Mouse (Mus musculus) hematopoietic stem cell, adult 5-6 weeks (primary cell): ENCODE measurements around the gene Sap30bp. TPM values are rescaled to one million over a fixed set of nuclear protein-coding genes. Genes with fewer than 3 reads are reported as not detected.
A peak's percentile ranks its signal among the peaks of the same experiment; 100 is the strongest.

Experiments
- ATAC-seq, 2 experiments: fragments of 125-278 bp in 1 of 2; replicated peaks in 1 of 2; 2 replicates each; pipeline ENCODE4 v1.8.0; 2016 to 2017; ENCODE audit warnings: inconsistent platforms in 2 of 2, mild to moderate bottlenecking in 2 of 2, moderate number of reproducible peaks in 2 of 2, low read depth in 1 of 2, moderate TSS enrichment in 1 of 2; ENCODE audit not compliant: low FRiP score in 2 of 2, poor library complexity in 2 of 2, severe bottlenecking in 2 of 2, insufficient read depth in 1 of 2, low TSS enrichment in 1 of 2
- total RNA-seq: library from RNA; stranded (forward); fragments of 172-1452, 232-1000 nt; gene quantifications from 2 replicates; pipeline ENCODE4 v1.2.3, GENCODE M21; 2017

Gene Sap30bp
- total RNA-seq, 1 experiment from 2014 or later, result 170 TPM

DNA sequence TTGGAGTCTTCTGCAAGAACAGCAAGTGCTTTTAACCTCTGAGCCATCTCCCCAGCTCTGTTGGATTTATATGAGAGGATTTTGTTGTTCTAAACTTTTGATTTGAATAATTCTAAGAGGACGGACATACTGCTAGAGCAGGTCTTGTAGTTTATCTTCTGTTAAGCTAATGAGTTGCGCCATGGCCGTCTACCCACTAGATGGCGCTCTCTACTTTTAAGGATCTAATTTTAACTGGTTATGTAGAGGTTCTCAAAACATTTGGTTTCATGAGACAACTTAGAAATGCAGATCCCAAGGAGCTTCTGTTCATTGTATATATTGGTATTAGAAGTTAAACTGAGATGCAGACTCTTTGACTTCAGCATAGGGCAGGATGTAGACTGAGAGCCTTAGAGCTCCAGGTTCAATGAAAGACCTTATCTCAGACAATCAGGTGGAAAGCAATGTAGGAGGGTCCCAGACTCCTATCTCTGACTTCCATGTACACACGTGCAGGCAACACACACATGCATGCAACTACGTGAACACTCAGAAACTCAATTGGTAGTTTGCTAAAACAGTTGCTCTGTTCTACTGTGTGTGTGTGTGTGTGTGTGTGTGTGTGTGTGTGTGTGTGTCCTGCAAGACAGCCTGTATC lies 6.7 kb downstream of the Sap30bp start:
- ATAC-seq, result peak; percentile 53 to 84; a peak in 3 of 4 replicates

DNA sequence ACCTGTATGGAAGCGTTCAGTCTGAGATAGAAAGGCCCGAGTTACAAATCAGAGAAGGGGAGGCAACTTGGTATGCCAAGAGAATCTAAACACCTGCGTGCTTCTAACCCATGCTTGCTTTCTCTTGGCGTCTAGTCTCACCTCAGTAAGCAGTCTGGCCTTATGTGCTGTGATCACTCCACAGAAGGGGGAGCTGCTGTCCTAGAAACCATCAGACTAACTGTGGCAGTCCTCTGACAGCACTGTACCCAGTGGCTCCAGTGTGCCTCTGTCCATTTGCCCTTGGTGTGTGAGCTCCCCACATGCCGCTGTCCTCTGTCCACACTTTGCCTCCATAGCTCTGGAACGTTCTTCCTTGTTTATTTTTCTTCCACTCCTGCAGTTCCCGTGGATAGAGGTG lies 8.9 kb downstream of the Sap30bp start:
- ATAC-seq, result no peak

DNA sequence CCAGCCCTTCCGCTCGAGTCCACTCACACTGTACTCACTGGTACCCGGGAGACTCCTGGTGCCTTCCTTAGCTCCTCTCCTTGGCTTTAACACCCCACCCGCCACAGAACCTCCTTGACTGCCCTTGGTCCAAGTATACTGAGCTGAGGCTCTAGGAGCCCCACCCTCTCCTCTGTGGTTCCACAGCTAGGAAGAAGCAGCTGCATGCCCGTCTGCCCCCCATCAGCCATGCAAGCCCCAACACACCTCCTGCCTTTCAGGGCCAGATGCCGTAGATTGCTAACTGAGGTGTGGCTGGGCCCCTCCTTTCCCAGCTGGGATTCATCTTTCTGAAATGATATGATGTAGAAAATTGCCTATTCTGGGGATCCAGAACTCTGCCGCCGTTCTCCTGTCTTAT lies 12.2 kb downstream of the Sap30bp start:
- ATAC-seq, result no peak

DNA sequence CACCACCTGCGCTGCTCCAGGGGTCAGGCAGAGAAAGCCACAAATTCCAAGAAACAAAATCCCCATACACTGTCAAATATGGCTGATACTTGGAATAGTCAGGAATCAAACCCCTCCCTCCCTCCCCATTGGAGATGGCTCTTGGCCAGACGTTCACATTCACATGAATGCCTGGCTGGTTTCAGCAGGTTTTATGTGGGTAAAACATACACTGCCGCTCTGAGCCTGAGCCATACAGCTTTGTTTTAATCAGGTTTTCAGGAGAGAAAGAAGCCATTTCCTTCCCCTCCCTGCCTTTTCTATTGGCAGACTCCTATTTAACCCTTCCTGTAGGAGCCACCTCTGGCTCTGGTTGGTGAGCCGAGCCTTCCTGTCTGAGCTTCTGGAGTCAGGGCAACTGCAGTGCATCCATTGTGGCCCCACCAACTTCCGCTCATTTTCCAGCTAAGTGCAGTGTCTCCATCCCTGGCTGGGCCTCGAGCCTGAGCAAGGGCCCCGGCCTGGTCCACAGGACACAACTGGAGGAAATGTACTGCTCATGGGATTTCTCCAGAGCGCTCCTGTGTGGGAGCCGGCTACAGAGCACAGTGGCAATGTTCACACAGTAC lies 13.2 kb downstream of the Sap30bp start:
- ATAC-seq, result no peak

DNA sequence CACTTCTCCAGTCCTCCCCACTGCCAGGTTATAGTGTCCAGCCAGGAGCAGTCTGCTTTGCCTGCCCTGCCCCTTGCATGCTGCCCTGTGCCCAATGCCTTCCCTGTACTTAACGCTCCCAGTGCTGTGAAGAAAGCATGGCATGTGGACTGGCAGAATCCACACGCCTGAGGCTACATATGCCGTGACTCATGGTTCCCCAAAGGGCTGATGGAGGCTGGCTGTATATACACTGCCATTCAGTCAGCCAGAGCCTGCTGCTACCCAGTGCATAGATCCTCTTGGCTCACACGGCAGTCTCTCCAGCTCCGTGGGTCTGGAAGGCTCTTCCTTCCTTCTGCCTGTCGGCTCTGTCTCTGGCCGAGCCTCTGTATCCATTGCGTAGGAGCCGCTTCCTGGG lies 15.2 kb downstream of the Sap30bp start:
- no peak for ATAC-seq

DNA sequence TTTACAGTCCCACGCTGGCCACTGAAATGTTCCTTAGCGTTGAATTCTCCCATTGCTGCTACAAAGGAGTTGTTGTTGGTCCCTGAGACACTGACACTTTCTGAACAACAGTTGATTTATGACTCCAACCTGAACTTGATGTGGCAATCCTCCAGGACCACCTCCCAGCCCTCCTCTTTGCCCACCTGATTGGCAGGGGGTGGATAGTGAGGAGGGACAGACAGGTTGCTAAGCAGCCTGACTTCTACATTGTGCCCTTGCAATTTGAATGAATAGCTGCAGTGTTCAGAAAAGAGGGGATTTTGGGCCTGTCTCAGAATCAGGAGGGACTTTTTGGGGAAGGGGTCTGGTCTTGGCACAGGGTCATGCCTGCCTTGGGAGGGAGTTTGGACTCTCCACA lies 17.6 kb downstream of the Sap30bp start:
- ATAC-seq, result no peak

DNA sequence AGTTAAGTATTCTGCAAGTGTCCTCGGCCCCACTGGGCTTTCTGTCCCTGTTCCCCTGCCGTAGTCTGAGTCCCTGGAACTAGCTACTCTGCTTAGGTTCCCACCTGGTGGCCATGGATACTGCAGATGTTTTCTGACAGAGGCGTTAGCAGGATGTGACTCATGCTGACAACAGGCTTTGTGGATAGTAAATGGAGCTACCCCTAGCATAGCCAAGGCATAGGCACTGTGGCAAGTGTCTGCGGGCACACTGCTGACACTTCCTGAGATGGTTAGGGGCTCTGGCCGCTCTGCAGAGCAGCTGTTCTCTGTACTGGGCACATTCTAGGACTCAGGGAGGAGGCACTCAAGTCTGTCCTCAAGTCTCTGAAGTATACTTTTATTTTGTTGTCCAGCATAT lies 21.6 kb downstream of the Sap30bp start:
- no peak for ATAC-seq

DNA sequence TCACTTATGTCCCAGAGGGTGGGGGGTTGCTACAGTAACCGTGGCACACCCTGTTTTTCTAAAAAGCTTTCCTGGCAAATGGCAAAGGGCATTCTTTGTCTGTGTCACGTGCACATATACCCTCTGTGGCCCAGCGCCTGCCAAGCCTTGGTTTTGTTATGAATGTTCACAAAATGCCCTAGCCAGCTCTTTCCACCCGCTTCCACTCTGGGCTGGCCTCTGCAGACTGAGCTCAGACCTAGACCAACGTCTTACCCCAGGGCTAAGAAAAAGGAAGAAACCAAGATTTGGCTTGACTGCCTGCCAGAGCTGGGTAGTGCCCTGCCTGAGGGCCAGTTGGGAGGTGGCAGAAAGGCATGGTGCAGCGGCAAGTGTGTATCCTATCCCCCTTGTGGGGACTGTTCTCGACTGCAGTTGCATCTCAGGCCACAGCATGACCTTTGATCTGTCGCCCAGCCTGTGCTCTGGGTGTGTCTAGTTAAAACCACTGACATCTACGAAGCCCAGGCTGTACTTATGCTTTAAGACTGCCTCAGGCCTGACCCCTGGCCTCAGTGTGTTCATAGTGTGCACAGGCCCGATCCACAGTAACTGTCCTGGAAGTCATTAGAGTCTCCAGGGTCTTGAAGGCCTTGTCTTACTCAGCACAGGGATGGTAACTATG lies 22.2 kb downstream of the Sap30bp start:
- ATAC-seq, result peak in 1 of 2 experiments; percentile 39; a peak in 1 of 4 replicates

DNA sequence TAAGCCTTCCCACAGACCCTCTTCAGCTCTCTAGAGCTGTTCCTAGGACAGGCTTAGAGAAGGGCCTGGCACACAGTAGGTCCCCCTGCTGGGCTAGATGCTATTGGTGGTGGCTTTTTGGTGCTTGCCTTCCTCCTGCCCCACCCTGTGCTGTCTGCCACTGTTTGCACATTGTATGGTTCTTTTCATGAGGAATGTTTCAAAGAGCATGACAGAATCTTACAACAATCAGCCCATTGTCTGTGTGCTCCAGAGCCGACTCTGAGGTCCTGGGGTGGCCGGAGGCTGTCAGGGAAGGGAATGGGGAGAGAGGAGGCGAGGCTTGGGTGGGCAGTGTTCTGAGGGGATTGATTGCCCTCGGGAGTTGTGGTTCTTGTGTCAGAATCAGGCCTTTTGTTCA lies 23.4 kb downstream of the Sap30bp start:
- no peak for ATAC-seq

DNA sequence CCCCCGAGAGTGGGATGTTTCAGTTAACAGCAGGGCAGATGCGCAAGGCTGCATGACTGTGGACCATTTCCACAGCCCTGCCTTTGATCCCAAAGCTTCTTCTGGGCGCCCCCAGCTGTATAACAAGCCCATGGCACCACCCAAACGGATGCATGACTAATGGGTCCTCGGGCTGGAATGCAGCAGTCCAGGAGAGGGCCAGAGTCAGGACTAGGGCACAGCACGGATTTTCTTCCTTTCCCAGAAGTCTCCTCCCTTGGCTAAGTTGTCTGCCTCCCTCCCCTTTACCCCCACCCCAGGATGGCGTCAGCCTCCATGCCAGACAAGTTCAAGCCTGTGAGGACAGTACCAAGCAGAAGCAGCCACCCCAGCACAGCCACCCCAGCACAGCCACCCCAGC lies 24.9 kb downstream of the Sap30bp start:
- no peak for ATAC-seq

DNA sequence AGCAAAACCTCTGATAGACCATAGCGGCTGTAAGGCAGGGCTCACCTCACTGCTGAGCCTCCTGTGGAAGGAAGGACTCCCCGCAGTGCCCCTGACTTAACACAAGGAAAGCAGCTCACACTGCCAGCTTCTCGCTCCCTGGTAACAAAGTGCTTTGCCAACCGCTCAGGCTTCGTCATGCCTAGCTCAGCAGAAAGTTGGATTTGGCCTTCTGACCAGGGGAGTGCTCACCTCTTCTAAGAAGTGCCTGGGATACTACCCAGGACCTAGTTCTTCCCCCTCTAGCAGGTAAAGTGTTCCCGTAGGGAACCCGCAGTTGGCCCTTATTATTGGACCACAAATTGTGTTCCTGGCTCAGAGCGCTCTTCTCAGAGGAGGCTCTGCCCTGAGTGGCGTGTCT lies 25.9 kb downstream of the Sap30bp start:
- ATAC-seq, result no peak

DNA sequence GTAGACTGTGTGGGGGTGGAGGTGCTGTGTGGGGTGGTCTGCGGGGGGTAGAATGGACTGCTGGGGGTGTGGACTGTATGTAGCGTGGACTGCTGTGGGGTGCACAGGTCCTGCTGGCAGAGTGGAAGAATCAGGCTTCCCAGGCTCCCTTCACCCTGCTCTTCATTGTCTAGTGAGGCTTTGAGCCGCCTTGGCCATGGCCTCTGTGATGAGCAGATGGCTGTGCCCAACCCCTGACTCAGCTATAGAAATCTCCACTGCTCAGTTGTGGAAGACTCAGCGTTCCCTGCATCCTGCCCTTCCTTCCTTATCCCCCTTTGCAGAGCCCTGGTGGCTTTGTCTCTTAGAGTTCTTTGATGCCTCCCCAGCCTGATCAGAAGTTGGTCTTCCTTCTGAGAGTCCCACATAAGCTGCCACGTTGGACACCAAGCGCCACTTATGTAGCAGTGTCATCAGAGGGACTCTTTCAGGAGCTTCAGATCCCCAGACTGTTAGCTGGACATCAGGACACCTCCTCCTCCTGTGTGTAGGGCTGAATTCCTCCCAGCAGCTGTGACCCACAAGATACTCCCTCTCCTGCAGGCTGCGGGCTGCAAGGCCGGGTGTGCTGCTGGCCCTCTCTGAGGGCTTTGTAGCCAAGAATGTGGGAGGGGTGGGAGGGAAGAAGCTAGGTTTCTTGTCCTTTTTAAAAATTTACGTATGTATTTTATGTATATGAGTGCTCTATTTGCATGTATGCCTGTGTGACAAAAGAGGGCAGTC lies 29.8 kb downstream of the Sap30bp start:
- ATAC-seq, result no peak

DNA sequence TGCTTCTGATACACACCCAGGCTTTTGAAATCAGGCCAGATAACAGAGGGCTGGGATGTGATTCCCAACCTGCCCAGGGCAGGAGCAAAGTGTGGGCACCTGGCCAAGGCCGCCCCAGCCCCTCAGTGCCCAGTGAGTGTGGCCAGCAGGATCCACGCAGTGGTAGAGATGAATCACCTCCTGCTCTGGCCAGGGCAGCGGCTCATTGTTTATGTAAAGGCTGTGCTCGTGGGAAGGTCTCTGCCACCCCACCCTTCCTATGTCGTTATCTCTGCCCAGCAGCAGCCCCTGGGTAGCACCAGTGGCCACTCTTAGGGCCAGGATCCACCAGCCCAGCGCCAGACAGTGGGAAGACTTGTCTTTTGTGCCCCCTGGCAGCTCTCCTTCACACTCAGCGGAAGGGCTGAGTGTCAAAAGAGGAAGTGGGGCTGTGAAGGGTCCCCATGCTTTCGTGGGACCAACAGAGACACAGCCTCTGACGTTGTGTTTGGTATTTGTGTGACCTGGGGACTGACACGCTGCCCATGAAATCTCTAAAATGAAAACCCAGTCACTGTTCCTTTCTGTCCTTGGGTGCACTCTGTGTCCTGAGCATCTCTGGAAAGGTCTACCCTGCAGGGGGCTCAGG lies 32.0 kb downstream of the Sap30bp start:
- ATAC-seq, result peak; percentile 46 to 54

DNA sequence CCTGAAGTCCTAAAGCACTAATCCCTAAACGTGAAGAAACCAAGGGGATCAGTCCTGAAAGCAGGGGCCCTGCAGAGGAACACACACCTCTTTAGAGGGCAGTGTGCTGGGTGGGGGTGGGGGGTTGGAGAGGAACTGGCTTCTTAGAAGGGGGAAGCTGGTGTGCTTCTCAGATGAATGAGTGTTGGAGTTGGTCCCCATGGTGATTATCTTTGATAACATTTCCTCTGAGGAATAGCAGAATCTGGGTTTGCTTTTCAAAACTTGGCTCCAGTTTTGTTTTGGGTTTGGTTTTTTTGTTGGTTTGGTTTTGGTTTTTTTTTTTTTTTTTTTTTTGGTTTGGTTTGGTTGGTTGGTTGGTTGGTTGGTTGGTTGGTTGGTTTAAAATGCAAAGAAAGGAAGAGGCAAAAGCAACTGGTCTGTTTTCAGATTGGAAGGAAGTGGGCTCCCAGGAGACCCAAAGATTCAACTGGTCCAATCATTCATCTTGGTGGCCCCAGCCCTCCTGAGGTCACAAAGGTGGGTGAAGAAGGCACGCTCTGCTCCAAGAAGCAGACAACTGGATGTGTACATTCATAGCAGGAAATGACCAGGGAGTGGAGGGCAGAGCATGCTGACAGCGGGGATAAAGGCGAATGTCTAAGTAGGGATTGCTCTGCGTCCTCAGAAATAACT lies 35.8 kb downstream of the Sap30bp start:
- ATAC-seq, result peak; percentile 65 to 85

DNA sequence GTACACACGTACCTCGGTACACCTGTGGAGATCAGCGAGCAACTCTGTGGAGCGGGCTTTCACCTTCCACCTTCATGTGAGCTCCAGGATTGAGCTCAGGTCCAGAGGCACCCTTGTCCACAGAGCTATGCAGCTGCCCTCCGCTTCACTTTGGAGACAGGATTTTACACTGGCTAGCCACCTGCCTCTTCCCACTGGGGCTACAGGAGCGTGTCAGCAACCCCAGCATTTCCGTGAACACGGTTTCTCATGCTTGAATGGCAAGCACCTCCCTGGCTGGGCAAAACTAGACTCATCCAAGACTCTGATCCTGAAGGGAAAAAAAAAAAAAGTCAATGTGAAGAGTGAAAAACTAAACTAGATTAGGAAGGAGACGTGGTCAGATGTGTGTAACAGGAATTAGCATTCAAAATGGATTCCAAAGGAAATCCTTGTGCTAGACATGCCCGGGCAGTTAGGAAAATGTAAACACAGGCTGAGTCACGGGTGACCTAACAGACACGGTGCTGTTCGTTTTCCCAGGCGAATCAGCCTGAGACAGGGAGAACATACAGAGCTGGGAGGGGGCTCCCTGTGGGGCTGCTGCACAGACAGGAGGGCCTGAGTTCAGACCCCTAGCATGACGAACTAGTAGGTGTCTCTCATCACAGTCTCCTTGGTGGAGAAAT lies 37.1 kb downstream of the Sap30bp start:
- no peak for ATAC-seq

DNA sequence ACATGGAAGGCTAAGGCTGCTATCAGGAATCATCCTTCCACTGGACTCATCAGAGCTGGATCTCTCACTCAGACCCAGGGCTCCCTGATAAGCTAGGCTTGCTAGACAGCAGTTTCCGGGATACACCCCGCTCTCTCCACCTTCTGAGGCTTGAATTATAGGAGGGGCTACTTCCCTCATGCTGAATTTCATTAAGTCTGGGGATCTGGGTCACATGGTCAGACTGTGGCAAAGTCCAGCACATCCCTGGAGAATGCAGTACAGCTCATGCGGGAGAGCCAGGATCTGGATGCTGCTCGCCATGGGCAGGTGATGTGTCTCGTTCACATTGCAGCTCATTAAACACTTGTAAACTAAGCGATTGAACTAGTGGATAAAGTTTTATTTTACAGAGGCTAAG lies 37.9 kb downstream of the Sap30bp start:
- ATAC-seq, result no peak
